Mouse (Mus musculus) left cerebral cortex, postnatal 25 days (tissue): ENCODE data around the gene Ugt1a6b. TPM values are rescaled to one million over a fixed set of nuclear protein-coding genes. Genes with fewer than 3 reads are reported as not detected.

ENCODE experiments used
- DNase-seq, 2 experiments: peaks; one replicate each; pipeline ENCODE4 v3.0.0; 2022; ENCODE audit warnings: low spot score in 2 of 2, mixed read lengths in 1 of 2
- intact Hi-C: fragments of 180-260 bp; cut with DNase I; formaldehyde crosslinking; loops from one replicate; pipeline ENCODE4 v1.15.1; 2025
- total RNA-seq, 2 experiments: library from RNA; stranded (reverse); gene quantifications; 2 replicates each; pipeline ENCODE4 v1.2.3; 2021

The Ugt1a6b gene
- total RNA-seq, 2 experiments from 2014 or later: not detected

GRCm38 (mm10) chr1:88255466-88255857 lies 152.4 kb downstream of the Ugt1a6b start:
- intact Hi-C loops: no loop called here
- DNase-seq: no peak

- DNase-seq: no peak
- intact Hi-C loops: no loop called here
Observed at GRCm38 (mm10) chr1:88255989-88256754, 153.1 kb downstream of the Ugt1a6b start.

GRCm38 (mm10) chr1:88256886-88257663 lies 154.0 kb downstream of the Ugt1a6b start:
- no peak for DNase-seq
- intact Hi-C loops: no loop called here

GRCm38 (mm10) chr1:88257681-88258080 lies 154.6 kb downstream of the Ugt1a6b start:
- no peak for DNase-seq
- intact Hi-C loops: no loop called here

- no peak for DNase-seq
- intact Hi-C loops: no loop called here
Observed at GRCm38 (mm10) chr1:88258361-88258760, 155.3 kb downstream of the Ugt1a6b start.

GRCm38 (mm10) chr1:88258881-88259642 lies 156.0 kb downstream of the Ugt1a6b start:
- intact Hi-C loops: no loop called here
- no peak for DNase-seq

- intact Hi-C loops: no loop called here
- no peak for DNase-seq
Observed at GRCm38 (mm10) chr1:88259643-88260024, 156.6 kb downstream of the Ugt1a6b start.

- DNase-seq: no peak
- intact Hi-C loops: no loop called here
Observed at GRCm38 (mm10) chr1:88260114-88260513, 157.1 kb downstream of the Ugt1a6b start.

- DNase-seq: no peak
- intact Hi-C loops: no loop called here
Observed at GRCm38 (mm10) chr1:88260604-88261377, 157.7 kb downstream of the Ugt1a6b start.

GRCm38 (mm10) chr1:88261706-88262105 lies 158.7 kb downstream of the Ugt1a6b start:
- no peak for DNase-seq
- intact Hi-C loops: no loop called here

GRCm38 (mm10) chr1:88262255-88262654 lies 159.2 kb downstream of the Ugt1a6b start:
- DNase-seq: no peak
- intact Hi-C loops: no loop called here

- intact Hi-C loops: no loop called here
Observed at GRCm38 (mm10) chr1:88262961-88263360, 159.9 kb downstream of the Ugt1a6b start.

GRCm38 (mm10) chr1:88263778-88264177 lies 160.7 kb downstream of the Ugt1a6b start:
- no peak for DNase-seq
- intact Hi-C loops: no loop called here

More at GRCm38 (mm10) chr1:88262961-88263360, 159.9 kb downstream of the Ugt1a6b start:
- DNase-seq: no peak

- no peak for DNase-seq
- intact Hi-C loops: no loop called here
Observed at GRCm38 (mm10) chr1:88264237-88264868, 161.3 kb downstream of the Ugt1a6b start.

- intact Hi-C loops: no loop called here
- no peak for DNase-seq
Observed at GRCm38 (mm10) chr1:88264869-88265240, 161.8 kb downstream of the Ugt1a6b start.

GRCm38 (mm10) chr1:88266123-88266522 lies 163.1 kb downstream of the Ugt1a6b start:
- intact Hi-C loops: no loop called here
- DNase-seq: no peak

- intact Hi-C loops: no loop called here
- DNase-seq: no peak
Observed at GRCm38 (mm10) chr1:88267489-88267888, 164.4 kb downstream of the Ugt1a6b start.

- no peak for DNase-seq
- intact Hi-C loops: no loop called here
Observed at GRCm38 (mm10) chr1:88268070-88268469, 165.0 kb downstream of the Ugt1a6b start.
